Mouse (Mus musculus): Measurements from ENCODE around the gene Vps39. TPM values are rescaled to one million over a fixed set of nuclear protein-coding genes. Genes with fewer than 3 reads are reported as not detected.

Vps39 gene
- total RNA-seq, 2 experiments from 2014 or later, result 21.9 to 31.6 TPM

- ATAC-seq (replicated peaks; ENCODE audit: poor library complexity), result no peak
Observed at GRCm38 (mm10) chr2:120301076-120301475, 51.9 kb downstream of the Vps39 start.

GRCm38 (mm10) chr2:120299866-120300265, 53.1 kb downstream of the Vps39 start:
- ATAC-seq (replicated peaks; ENCODE audit: poor library complexity), result no peak

- no peak for ATAC-seq (replicated peaks; ENCODE audit: poor library complexity)
Observed at GRCm38 (mm10) chr2:120296160-120296559, 56.8 kb downstream of the Vps39 start.

- ATAC-seq (replicated peaks; ENCODE audit: poor library complexity), result no peak
Observed at GRCm38 (mm10) chr2:120291471-120292078, 61.4 kb downstream of the Vps39 start.

- no peak for ATAC-seq (replicated peaks; ENCODE audit: poor library complexity)
Observed at GRCm38 (mm10) chr2:120288995-120289394, 63.9 kb downstream of the Vps39 start, which contains the start of gene Pla2g4d. TSS of gene Pla2g4d (minus strand) at chr2:120289197.

- no peak for ATAC-seq (replicated peaks; ENCODE audit: poor library complexity)
Observed at GRCm38 (mm10) chr2:120288401-120288800, 64.5 kb downstream of the Vps39 start.

- no peak for ATAC-seq (replicated peaks; ENCODE audit: poor library complexity)
Observed at GRCm38 (mm10) chr2:120285639-120286038, 67.3 kb downstream of the Vps39 start.

- no peak for ATAC-seq (replicated peaks; ENCODE audit: poor library complexity)
Observed at GRCm38 (mm10) chr2:120284705-120285104, 68.2 kb downstream of the Vps39 start.

GRCm38 (mm10) chr2:120284094-120284493, 68.8 kb downstream of the Vps39 start:
- no peak for ATAC-seq (replicated peaks; ENCODE audit: poor library complexity)

- no peak for ATAC-seq (replicated peaks; ENCODE audit: poor library complexity)
Observed at GRCm38 (mm10) chr2:120283550-120283949, 69.4 kb downstream of the Vps39 start.

GRCm38 (mm10) chr2:120281221-120281620, 71.7 kb downstream of the Vps39 start:
- ATAC-seq (replicated peaks; ENCODE audit: poor library complexity), result no peak

- peak; percentile 85 for ATAC-seq (replicated peaks; ENCODE audit: poor library complexity)
Observed at GRCm38 (mm10) chr2:120279961-120280360, 73.0 kb downstream of the Vps39 start.

GRCm38 (mm10) chr2:120276951-120277350, 76.0 kb downstream of the Vps39 start:
- ATAC-seq (replicated peaks; ENCODE audit: poor library complexity), result no peak

- peak; percentile 83 for ATAC-seq (replicated peaks; ENCODE audit: poor library complexity)
Observed at GRCm38 (mm10) chr2:120268635-120269034, 84.3 kb downstream of the Vps39 start.

Other genes with a start within 250 kb of the Vps39 start
- gene Ehd4, start 198.5 kb downstream of the Vps39 start, total RNA-seq (2015), result 22.8 and 24.8 TPM in 2 replicates
- 28.6 and 30.1 TPM in 2 replicates for gene Ehd4, start 198.5 kb downstream of the Vps39 start, total RNA-seq (2017)
- not detected in 2 replicates for gene Pla2g4e, start 107.8 kb downstream of the Vps39 start, total RNA-seq (2015)
- not detected in 2 replicates for gene Pla2g4e, start 107.8 kb downstream of the Vps39 start, total RNA-seq (2017)
- gene Pla2g4d, start 63.9 kb downstream of the Vps39 start, total RNA-seq (2015), result not detected in 2 replicates
- not detected in 2 replicates for gene Pla2g4d, start 63.9 kb downstream of the Vps39 start, total RNA-seq (2017)
- not detected in 2 replicates for gene Pla2g4f, start 39.0 kb downstream of the Vps39 start, total RNA-seq (2015)
- gene Pla2g4f, start 39.0 kb downstream of the Vps39 start, total RNA-seq (2017), result not detected in 2 replicates
- 17.4 and 21.8 TPM in 2 replicates for gene Ganc, start 50.8 kb upstream of the Vps39 start, total RNA-seq (2015)
- 18.8 and 25.2 TPM in 2 replicates for gene Ganc, start 50.8 kb upstream of the Vps39 start, total RNA-seq (2017)
- 29.7 and 31.0 TPM in 2 replicates for gene Tmem87a, start 51.0 kb upstream of the Vps39 start, total RNA-seq (2015)
- gene Tmem87a, start 51.0 kb upstream of the Vps39 start, total RNA-seq (2017), result 63.3 and 70.2 TPM in 2 replicates
- gene Capn3, start 102.9 kb upstream of the Vps39 start, total RNA-seq (2015), result 0.95 and 2.2 TPM in 2 replicates
- gene Capn3, start 102.9 kb upstream of the Vps39 start, total RNA-seq (2017), result 0.68 and 1.2 TPM in 2 replicates
- gene Zfp106, start 210.7 kb upstream of the Vps39 start, total RNA-seq (2015), result 89.6 and 117 TPM in 2 replicates
- gene Zfp106, start 210.7 kb upstream of the Vps39 start, total RNA-seq (2017), result 91.5 and 94.4 TPM in 2 replicates
- 63.4 and 64.3 TPM in 2 replicates for gene Snap23, start 214.5 kb upstream of the Vps39 start, total RNA-seq (2015)
- gene Snap23, start 214.5 kb upstream of the Vps39 start, total RNA-seq (2017), result 86.2 and 131 TPM in 2 replicates

All from megakaryocyte progenitor cell, adult 5-6 weeks (primary cell).